Mouse (Mus musculus) ES-E14 (cell line): ENCODE data around the gene Cblb.

Experiments used
- ZC3H11A ChIP-seq: IDR thresholded peaks from 2 replicates; pipeline ENCODE4 v1.6.1; 2012; ENCODE audit warnings: low read depth, mild to moderate bottlenecking, inconsistent platforms, low read length, borderline replicate concordance
- ZNF384 ChIP-seq: IDR thresholded peaks from 2 replicates; pipeline ENCODE4 v1.6.1; 2012; ENCODE audit warnings: low read depth, low read length, inconsistent platforms

GRCm38 (mm10) chr16:52089354-52089753 lies 58.3 kb downstream of the Cblb start:
- no peak for TF ChIP-seq ZC3H11A
- no peak for TF ChIP-seq ZNF384
